Mouse (Mus musculus) CH12.LX (cell line): ENCODE results near the gene Poln.

Source experiments
- CTCF ChIP-seq, 2 experiments: IDR thresholded peaks in 1 of 2; conservative IDR thresholded peaks in 1 of 2; 2 replicates each; pipeline ENCODE4 v1.5.1; 2011 to 2012; ENCODE audit warnings: low read depth in 2 of 2, low read length in 2 of 2, improper control_type of control experiment in 1 of 2, inconsistent platforms in 1 of 2, mild to moderate bottlenecking in 1 of 2, moderate library complexity in 1 of 2
- E2F4 ChIP-seq: IDR thresholded peaks from 2 replicates; pipeline ENCODE4 v1.6.1; 2011; ENCODE audit warnings: low read depth, low read length, improper control_type of control experiment; ENCODE audit not compliant: insufficient replicate concordance
- MEF2A ChIP-seq: IDR thresholded peaks from 2 replicates; pipeline ENCODE4 v1.6.1; 2014; ENCODE audit warnings: low read depth, mild to moderate bottlenecking, inconsistent platforms, low read length, improper control_type of control experiment, borderline replicate concordance
- MYC ChIP-seq: IDR thresholded peaks from 2 replicates; pipeline ENCODE4 v1.6.1; 2011; ENCODE audit warnings: low read depth, mild to moderate bottlenecking, improper control_type of control experiment, low read length
- POLR2A ChIP-seq: IDR thresholded peaks from 2 replicates; pipeline ENCODE4 v1.6.1; 2011; ENCODE audit warnings: low read depth, mild to moderate bottlenecking, improper control_type of control experiment, low read length
- RCOR1 ChIP-seq: conservative IDR thresholded peaks from 2 replicates; pipeline ENCODE4 v1.6.1; 2012; ENCODE audit warnings: low read depth, mild to moderate bottlenecking, inconsistent platforms, low read length, improper control_type of control experiment

- TF ChIP-seq RCOR1 (no peak), MYC (no peak), POLR2A (no peak), MEF2A (no peak), CTCF (conservative IDR thresholded peaks at IDR 0.05 in 1 of 2, IDR thresholded peaks at IDR 0.05 in 1 of 2; ENCODE audit: low read depth in 2 of 2, low read length in 2 of 2) (no peak), E2F4 (no peak)
Measured at GRCm38 (mm10) chr5:34186961-34187391, 17.7 kb upstream of the Poln start.
